Mouse (Mus musculus): ENCODE measurements around the gene Ksr1. TPM values are rescaled to one million over a fixed set of nuclear protein-coding genes. Genes with fewer than 3 reads are reported as not detected.

Gene Ksr1
- polyA plus RNA-seq, 1 experiment = 18.2 TPM

DNA sequence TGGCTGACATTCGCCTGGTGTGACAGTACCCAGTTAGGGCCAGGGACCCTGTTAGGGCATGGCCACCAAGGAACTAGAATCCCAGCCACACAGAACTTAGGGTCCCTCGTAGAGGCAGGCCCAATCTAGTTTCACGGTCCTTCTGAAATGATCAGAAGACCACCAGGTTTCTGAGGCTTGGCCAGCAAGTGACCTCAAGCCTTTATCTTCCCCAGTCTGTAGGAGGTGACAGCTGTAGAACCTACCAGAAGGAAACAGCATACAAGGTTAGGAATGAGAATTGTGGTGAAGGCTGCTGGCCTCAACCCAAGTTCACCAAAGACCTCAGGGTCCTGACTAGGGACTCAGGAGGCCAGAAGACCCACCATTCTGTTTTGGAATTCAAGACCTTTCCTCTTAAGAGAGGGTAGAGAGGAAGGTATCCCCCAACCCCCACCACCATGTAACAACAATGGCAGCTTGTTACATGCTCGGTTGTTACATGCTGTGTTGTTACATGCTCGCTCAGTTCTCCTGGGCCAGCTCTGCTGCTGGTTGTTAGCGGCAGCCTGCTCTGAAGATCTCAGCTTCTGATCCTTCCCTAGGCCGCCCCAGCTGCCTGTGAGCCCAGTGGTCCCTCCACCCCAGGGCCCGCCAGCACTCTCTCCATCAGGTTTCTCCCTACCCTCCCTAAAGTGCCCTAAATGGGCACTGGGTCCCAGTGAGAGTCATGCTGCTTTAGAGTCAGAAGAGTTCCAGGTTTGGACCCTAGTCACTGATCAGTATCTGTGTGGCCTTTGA is 169.3 kb downstream of the Ksr1 start:
- H3K4me1 ChIP-seq (ENCODE audit: control insufficient read depth, insufficient read depth, low read length) = peaks cover 3% of the 10 kb centered on the region; the same call in 1 of the 2 replicates

DNA sequence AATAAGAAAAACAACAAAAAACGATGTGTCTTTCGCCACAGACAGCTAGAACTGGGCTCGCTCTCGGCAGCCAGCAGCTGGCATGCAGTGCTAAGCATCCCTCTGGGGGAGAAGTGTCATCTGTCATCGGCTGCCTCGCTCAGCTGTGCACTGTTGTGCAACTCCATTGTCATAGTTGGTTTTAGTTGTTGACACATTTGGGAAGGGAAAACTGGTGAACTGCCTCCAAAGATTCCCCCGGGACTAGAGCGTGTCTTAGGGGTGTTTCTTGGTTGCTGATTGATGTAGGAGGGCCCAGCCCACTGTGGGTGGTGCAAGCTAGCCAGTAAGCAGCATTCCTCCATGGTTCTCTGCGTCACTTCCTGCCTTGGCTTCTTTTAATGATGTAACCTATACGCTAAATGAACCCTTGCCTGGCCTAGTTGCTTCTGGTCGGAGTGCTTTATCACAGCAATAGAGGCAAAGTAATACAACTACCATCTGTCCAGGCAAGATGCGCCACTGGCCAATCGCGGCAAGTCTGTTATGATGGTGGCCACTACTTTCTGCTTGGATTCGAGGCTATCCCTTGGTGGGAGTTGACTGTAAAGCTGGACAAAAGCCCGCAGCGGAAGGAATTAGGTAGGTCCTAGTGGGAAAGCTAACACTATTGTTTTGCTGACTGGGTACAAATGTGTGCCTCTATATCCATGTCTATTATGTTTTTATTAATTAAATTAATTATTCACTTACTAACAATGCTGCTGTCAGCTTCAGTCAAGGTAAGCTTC is 172.6 kb downstream of the Ksr1 start:
- no peak for TF ChIP-seq CTCF (IDR thresholded peaks at IDR 0.05; ENCODE audit: control insufficient read depth, insufficient read depth, low read length)
- TF ChIP-seq POLR2A (IDR thresholded peaks at IDR 0.05; ENCODE audit: borderline replicate concordance, control insufficient read depth, low read depth, low read length) = no peak
- peaks cover 3% of the 10 kb centered on the region; the same call in 1 of the 2 replicates for H3K4me1 ChIP-seq (ENCODE audit: control insufficient read depth, insufficient read depth, low read length)
- no peak overlapping the region for H3K4me3 ChIP-seq (replicated peaks; ENCODE audit: control insufficient read depth, low read depth, low read length)
- no peak overlapping the region; the same call in 1 of the 2 replicates for H3K27ac ChIP-seq (ENCODE audit: control insufficient read depth, insufficient read depth, low read depth, low read length, poor library complexity)
- 65% methylated on average over 17 of the region's 17 CpGs for WGBS

More for the DNA sequence above, 169.3 kb downstream of the Ksr1 start:
- Histone ChIP-seq H3K27ac (ENCODE audit: control insufficient read depth, insufficient read depth, low read depth, low read length, poor library complexity) (no peak overlapping the region), H3K4me3 (replicated peaks; ENCODE audit: control insufficient read depth, low read depth, low read length) (no peak overlapping the region)
- WGBS = 81% methylated on average over 8 of the region's 8 CpGs
- TF ChIP-seq CTCF (IDR thresholded peaks at IDR 0.05; ENCODE audit: control insufficient read depth, insufficient read depth, low read length) (no peak), POLR2A (IDR thresholded peaks at IDR 0.05; ENCODE audit: borderline replicate concordance, control insufficient read depth, low read depth, low read length) (no peak)

DNA sequence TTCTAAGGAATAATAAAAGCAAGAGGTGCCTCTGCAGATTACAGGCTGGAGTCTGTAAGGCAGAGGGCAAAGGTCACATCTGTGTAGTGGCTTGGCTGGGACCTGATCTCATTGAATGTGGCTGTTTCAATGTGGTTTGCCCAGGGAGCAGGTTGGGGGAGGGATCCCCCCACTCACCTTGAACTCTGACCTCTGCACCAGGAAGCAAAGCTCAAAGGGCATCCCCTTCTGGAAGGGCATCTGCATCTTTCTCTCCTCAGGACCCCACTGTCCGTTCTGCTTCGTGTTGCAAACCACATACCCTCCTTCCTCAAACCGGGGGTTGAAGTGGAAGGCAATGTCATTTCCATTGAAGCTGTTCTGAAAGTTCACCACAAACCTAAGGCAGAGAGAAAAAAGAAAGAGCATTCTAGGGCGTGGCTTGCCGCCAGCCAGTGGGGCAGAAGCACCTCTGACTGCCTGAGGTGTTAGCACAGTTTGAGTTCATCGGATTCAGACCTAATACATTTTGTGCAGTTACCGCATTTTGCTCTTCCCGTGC is 173.3 kb downstream of the Ksr1 start:
- no peak overlapping the region for H3K27ac ChIP-seq (ENCODE audit: control insufficient read depth, insufficient read depth, low read depth, low read length, poor library complexity)
- TF ChIP-seq POLR2A (IDR thresholded peaks at IDR 0.05; ENCODE audit: borderline replicate concordance, control insufficient read depth, low read depth, low read length) (no peak), CTCF (IDR thresholded peaks at IDR 0.05; ENCODE audit: control insufficient read depth, insufficient read depth, low read length) (no peak)
- peaks cover 3% of the 10 kb centered on the region; the same call in 1 of the 2 replicates for H3K4me1 ChIP-seq (ENCODE audit: control insufficient read depth, insufficient read depth, low read length)
- H3K4me3 ChIP-seq (replicated peaks; ENCODE audit: control insufficient read depth, low read depth, low read length) = no peak overlapping the region
- 39% methylated on average over 8 of the region's 8 CpGs for WGBS

DNA sequence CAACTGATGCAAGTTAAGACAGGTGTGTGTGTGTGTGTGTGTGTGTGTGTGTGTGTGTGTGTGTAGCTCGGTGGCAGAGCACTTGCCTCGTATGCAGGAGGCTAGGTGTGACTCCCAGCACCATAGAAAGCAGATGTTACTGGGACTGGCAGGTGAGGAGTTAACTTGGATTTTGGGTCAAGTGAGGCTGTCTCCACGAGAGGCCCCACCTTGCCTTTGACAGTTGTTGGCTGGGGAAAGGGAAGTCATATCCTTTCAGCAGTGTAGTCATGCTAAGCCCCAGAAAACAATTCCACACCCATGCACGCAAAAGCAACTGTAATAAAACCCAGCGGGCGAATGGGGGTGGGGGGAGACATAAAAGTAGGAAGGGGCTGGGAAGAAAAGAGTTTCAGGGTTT is 173.9 kb downstream of the Ksr1 start:
- no peak for TF ChIP-seq CTCF (IDR thresholded peaks at IDR 0.05; ENCODE audit: control insufficient read depth, insufficient read depth, low read length)
- TF ChIP-seq POLR2A (IDR thresholded peaks at IDR 0.05; ENCODE audit: borderline replicate concordance, control insufficient read depth, low read depth, low read length) = no peak
- H3K4me1 ChIP-seq (ENCODE audit: control insufficient read depth, insufficient read depth, low read length) = peaks cover 3% of the 10 kb centered on the region; the same call in 1 of the 2 replicates

DNA sequence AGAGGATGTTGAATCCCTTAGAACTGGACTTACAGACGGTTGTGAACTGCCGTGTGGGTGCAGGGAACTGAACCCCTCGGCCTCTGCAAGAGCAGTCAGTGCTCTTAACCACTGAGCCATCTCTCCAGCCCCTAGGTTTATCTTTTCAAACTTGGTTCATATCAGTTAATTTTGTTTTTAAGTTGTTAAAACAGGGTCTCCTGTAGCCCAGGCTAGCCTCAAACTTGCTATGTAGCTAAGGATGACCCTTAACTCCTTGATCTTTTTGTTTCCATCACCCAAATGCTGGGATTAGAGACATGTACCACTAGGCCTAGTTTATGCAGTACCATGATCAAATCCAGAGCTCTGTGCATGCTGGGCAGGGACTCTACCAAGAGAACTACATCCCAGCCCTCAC is 174.5 kb downstream of the Ksr1 start:
- WGBS = 88% methylated on average over 3 of the region's 3 CpGs

More for the DNA sequence above, 173.9 kb downstream of the Ksr1 start:
- 73% methylated on average over 6 of the region's 6 CpGs for WGBS
- Histone ChIP-seq H3K27ac (ENCODE audit: control insufficient read depth, insufficient read depth, low read depth, low read length, poor library complexity) (no peak overlapping the region), H3K4me3 (replicated peaks; ENCODE audit: control insufficient read depth, low read depth, low read length) (no peak overlapping the region)

DNA sequence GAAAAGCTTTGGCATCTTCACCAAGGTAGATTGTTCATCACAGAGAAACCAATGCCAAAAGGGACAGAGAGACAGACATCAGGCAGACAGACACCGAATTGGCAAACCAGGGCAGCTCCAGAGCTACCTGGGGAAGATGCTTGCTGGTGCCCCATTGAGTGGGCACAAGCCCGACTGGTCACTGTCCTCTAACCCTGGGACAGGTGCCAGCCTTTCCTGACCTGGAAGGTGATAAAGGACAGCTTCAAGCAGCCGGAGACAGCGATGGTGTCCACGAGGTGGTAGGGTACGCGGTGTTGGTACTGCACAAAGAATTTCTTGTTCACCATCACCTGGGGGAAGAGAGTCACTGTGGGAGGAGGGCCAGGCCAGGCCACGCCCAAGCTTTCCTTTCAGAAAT is 175.1 kb downstream of the Ksr1 start:
- H3K4me1 ChIP-seq (ENCODE audit: control insufficient read depth, insufficient read depth, low read length) = peaks cover 3% of the 10 kb centered on the region; the same call in 1 of the 2 replicates
- no peak for TF ChIP-seq POLR2A (IDR thresholded peaks at IDR 0.05; ENCODE audit: borderline replicate concordance, control insufficient read depth, low read depth, low read length)
- TF ChIP-seq CTCF (IDR thresholded peaks at IDR 0.05; ENCODE audit: control insufficient read depth, insufficient read depth, low read length) = no peak
- no peak overlapping the region for H3K27ac ChIP-seq (ENCODE audit: control insufficient read depth, insufficient read depth, low read depth, low read length, poor library complexity)
- WGBS = 86% methylated on average over 8 of the region's 8 CpGs
- H3K4me3 ChIP-seq (replicated peaks; ENCODE audit: control insufficient read depth, low read depth, low read length) = no peak overlapping the region

More for the DNA sequence above, 174.5 kb downstream of the Ksr1 start:
- no peak overlapping the region for H3K4me3 ChIP-seq (replicated peaks; ENCODE audit: control insufficient read depth, low read depth, low read length)
- no peak overlapping the region for H3K27ac ChIP-seq (ENCODE audit: control insufficient read depth, insufficient read depth, low read depth, low read length, poor library complexity)
- H3K4me1 ChIP-seq (ENCODE audit: control insufficient read depth, insufficient read depth, low read length) = peaks cover 3% of the 10 kb centered on the region; the same call in 1 of the 2 replicates
- TF ChIP-seq CTCF (IDR thresholded peaks at IDR 0.05; ENCODE audit: control insufficient read depth, insufficient read depth, low read length) (no peak), POLR2A (IDR thresholded peaks at IDR 0.05; ENCODE audit: borderline replicate concordance, control insufficient read depth, low read depth, low read length) (no peak)

DNA sequence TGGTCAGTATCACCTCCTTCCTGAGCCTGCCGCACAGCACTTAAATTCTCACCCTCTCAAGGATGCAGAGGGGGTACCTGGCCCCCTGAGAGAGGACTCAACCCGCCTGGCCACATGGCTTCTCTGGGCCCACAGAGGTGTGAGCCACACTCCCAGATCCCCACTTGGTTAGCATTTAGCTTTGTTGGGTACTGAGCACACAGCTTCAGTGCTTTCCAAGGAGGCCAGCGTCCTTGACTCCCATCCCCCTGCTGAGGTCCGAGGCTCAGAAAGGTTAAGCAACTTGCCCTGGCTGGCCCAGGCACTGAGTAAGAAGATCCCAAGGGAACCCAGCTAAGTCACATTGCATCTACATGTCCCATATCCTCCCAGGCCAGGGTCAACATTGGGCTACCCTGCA is 178.1 kb downstream of the Ksr1 start:
- H3K4me3 ChIP-seq (replicated peaks; ENCODE audit: control insufficient read depth, low read depth, low read length) = no peak overlapping the region
- no peak overlapping the region for H3K27ac ChIP-seq (ENCODE audit: control insufficient read depth, insufficient read depth, low read depth, low read length, poor library complexity)
- TF ChIP-seq CTCF (IDR thresholded peaks at IDR 0.05; ENCODE audit: control insufficient read depth, insufficient read depth, low read length) (no peak), POLR2A (IDR thresholded peaks at IDR 0.05; ENCODE audit: borderline replicate concordance, control insufficient read depth, low read depth, low read length) (no peak)
- 80% methylated on average over 4 of the region's 4 CpGs for WGBS
- H3K4me1 ChIP-seq (ENCODE audit: control insufficient read depth, insufficient read depth, low read length) = no peaks in the 10 kb centered on the region

DNA sequence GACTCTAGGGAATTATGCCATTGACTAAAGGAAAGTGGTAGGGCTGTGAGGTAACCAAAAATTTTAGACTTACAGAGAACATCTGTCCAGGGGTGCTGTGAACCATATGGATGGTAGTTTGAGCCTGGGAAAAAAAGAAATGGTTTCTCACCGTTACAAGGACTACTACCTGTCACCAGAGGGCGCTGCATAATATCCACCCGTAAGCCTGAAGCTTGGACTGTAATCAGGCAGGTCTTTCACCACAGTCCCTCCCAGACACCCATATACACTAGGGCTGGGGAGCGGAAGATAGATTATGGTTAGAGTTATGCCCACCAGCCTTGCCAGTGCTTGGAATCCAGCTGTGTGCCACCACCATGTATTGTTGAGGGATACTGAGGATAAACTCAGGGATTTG is 178.8 kb downstream of the Ksr1 start:
- 17% methylated on average over 4 of the region's 4 CpGs for WGBS
- TF ChIP-seq POLR2A (IDR thresholded peaks at IDR 0.05; ENCODE audit: borderline replicate concordance, control insufficient read depth, low read depth, low read length) (no peak), CTCF (IDR thresholded peaks at IDR 0.05; ENCODE audit: control insufficient read depth, insufficient read depth, low read length) (peak; percentile 62)
- H3K4me3 ChIP-seq (replicated peaks; ENCODE audit: control insufficient read depth, low read depth, low read length) = no peak overlapping the region

More for the DNA sequence above, 178.8 kb downstream of the Ksr1 start:
- Histone ChIP-seq H3K4me1 (ENCODE audit: control insufficient read depth, insufficient read depth, low read length) (no peaks in the 10 kb centered on the region), H3K27ac (ENCODE audit: control insufficient read depth, insufficient read depth, low read depth, low read length, poor library complexity) (no peak overlapping the region)

Other genes with a start within 250 kb of the Ksr1 start
- not detected in 2 replicates for gene Nos2, start 225.6 kb downstream of the Ksr1 start, polyA plus RNA-seq (2011; ENCODE audit: insufficient read depth, insufficient read length, low replicate concordance, missing spikeins)
- gene Lgals9, start 161.5 kb downstream of the Ksr1 start, polyA plus RNA-seq (2011; ENCODE audit: insufficient read depth, insufficient read length, low replicate concordance, missing spikeins) = 54.4 and 58.6 TPM in 2 replicates
- gene Wsb1, start 108.3 kb upstream of the Ksr1 start, polyA plus RNA-seq (2011; ENCODE audit: insufficient read depth, insufficient read length, low replicate concordance, missing spikeins) = 22.8 and 53.1 TPM in 2 replicates
- gene Gm9964, start 150.5 kb upstream of the Ksr1 start, polyA plus RNA-seq (2011; ENCODE audit: insufficient read depth, insufficient read length, low replicate concordance, missing spikeins) = not detected in 2 replicates
- gene Nf1, start 193.3 kb upstream of the Ksr1 start, polyA plus RNA-seq (2011; ENCODE audit: insufficient read depth, insufficient read length, low replicate concordance, missing spikeins) = 2.3 and 3.0 TPM in 2 replicates

All from bone marrow, adult 2 months (tissue).